ENCODE assay signal across 29 mouse cellular contexts in the genomic region with DNA sequence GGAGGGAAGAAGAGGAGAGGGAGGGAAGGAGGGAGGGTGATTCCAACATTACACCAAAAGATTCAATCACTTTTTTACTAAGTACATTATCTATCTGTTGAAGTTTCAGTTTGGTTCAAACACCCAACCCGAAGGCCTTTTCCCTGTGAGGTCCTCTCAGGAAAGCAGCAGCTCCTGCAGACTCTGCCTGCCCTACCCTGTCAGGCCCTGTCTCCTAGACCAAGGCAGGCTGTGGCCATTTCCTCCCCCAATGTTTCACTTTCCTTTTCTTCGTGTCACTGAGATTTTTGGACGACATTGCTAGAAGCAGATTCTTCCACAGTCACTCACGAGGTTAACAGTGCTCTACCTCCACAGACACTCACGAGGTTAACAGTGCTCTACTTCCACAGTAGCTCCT. TPM values are rescaled to one million over a fixed set of nuclear protein-coding genes. Genes with fewer than 3 reads are reported as not detected.
DNase-seq lines count a peak whose midpoint lies in the region; ATAC-seq and TF ChIP-seq lines count a peak whose summit lies in the region.
"Had no signal": no experiment of that assay in that cellular context is flagged by ENCODE, and none has a peak within 500 bp of the region (broad histone marks: within the 10 kb centered on the region; RNA-seq: fewer than 3 reads in every experiment).

No protein-coding gene starts in this region.

- H3K4me1 ChIP-seq in midbrain, embryonic 11.5 days (ENCODE audit: control insufficient read depth, insufficient read depth, low read length) = peaks cover 5% of the 10 kb centered on the region; the same call in 1 of the 2 replicates
- no peaks in the 10 kb centered on the region for H3K4me1 ChIP-seq in midbrain, postnatal 0 days (ENCODE audit: insufficient read depth, low read length)

- peak; percentile 82 for DNase-seq in heart, adult 11 months
- no peak for DNase-seq in heart, postnatal 25 days (ENCODE audit: low spot score)
- DNase-seq in lung, postnatal 10 days = peak; percentile 8
- no peak for DNase-seq in lung, postnatal 4 days
- peak; percentile 66 for DNase-seq in midbrain, embryonic 11.5 days (ENCODE audit: low spot score, missing footprints)
- DNase-seq in midbrain, postnatal 0 days (ENCODE audit: low spot score) = no peak
- DNase-seq in cerebellum, postnatal 10 days = no peak
- DNase-seq: adrenal gland, adult 2 months; adrenal gland, postnatal 10 days; adrenal gland, postnatal 25 days; B cell, adult 2 months; cerebellum, adult 11 months; cerebellum, adult 18-20 months; cerebellum, adult 8-10 months; cerebellum, adult 9-11 months; cerebellum, postnatal 25 days; embryo, embryonic 11 days had no signal

- H3K27me3 ChIP-seq in midbrain, embryonic 11.5 days (ENCODE audit: control insufficient read depth, insufficient read depth, low read length) = peaks cover 16% of the 10 kb centered on the region
- H3K27me3 ChIP-seq in midbrain, postnatal 0 days (ENCODE audit: insufficient read depth, low read length) = peaks cover 13% of the 10 kb centered on the region
- H3K27me3 ChIP-seq: embryonic facial prominence, embryonic 13.5 days; embryonic facial prominence, embryonic 15.5 days had no signal

- H3K4me3 ChIP-seq in midbrain, embryonic 11.5 days (ENCODE audit: low read depth, low read length) = no peak overlapping the region
- no peak overlapping the region for H3K4me3 ChIP-seq in midbrain, postnatal 0 days (ENCODE audit: low read depth, low read length)
- H3K4me3 ChIP-seq: embryonic facial prominence, embryonic 13.5 days; embryonic facial prominence, embryonic 15.5 days; erythroblast, embryonic 14.5 days; forebrain, embryonic 10.5 days; forebrain, embryonic 12.5 days had no signal

- no peak for TF ChIP-seq CTCF in midbrain, postnatal 0 days (IDR thresholded peaks at IDR 0.05)

- no peak overlapping the region for H3K27ac ChIP-seq in midbrain, embryonic 11.5 days (ENCODE audit: low read depth, low read length)
- no peak overlapping the region for H3K27ac ChIP-seq in midbrain, postnatal 0 days (ENCODE audit: low read depth, low read length)
- H3K27ac ChIP-seq: embryonic facial prominence, embryonic 13.5 days; embryonic facial prominence, embryonic 15.5 days; forebrain, embryonic 10.5 days; forebrain, embryonic 12.5 days had no signal

- ATAC-seq in midbrain, embryonic 11.5 days (ENCODE audit: low FRiP score) = no peak
- ATAC-seq in midbrain, postnatal 0 days (ENCODE audit: low FRiP score) = no peak
- ATAC-seq: CD4-positive, CD25-positive, alpha-beta regulatory T cell, adult 4 months; forebrain, embryonic 14.5 days; forebrain, embryonic 16.5 days had no signal

- 86% methylated on average over 5 of the region's 5 CpGs for WGBS in midbrain, embryonic 11.5 days
- WGBS in midbrain, postnatal 0 days = 80% methylated on average over 5 of the region's 5 CpGs

- no peaks in the 10 kb centered on the region for H3K9me3 ChIP-seq in midbrain, embryonic 11.5 days (ENCODE audit: control insufficient read depth, low read length)
- no peaks in the 10 kb centered on the region for H3K9me3 ChIP-seq in midbrain, postnatal 0 days (ENCODE audit: low read length)
- H3K9me3 ChIP-seq: embryonic facial prominence, embryonic 13.5 days; embryonic facial prominence, embryonic 15.5 days; forebrain, embryonic 10.5 days; forebrain, embryonic 12.5 days had no signal

- H3K36me3 ChIP-seq in midbrain, embryonic 11.5 days (ENCODE audit: control insufficient read depth, insufficient read depth, low read length) = no peaks in the 10 kb centered on the region
- no peaks in the 10 kb centered on the region for H3K36me3 ChIP-seq in midbrain, postnatal 0 days (ENCODE audit: insufficient read depth, low read length)
- H3K36me3 ChIP-seq: embryonic facial prominence, embryonic 13.5 days; embryonic facial prominence, embryonic 15.5 days; forebrain, embryonic 10.5 days; forebrain, embryonic 12.5 days had no signal

- H3K4me2 ChIP-seq in midbrain, embryonic 11.5 days = no peak overlapping the region
- no peak overlapping the region for H3K4me2 ChIP-seq in midbrain, postnatal 0 days (ENCODE audit: low read depth, low read length, poor library complexity, severe bottlenecking)
- H3K4me2 ChIP-seq: embryonic facial prominence, embryonic 13.5 days; embryonic facial prominence, embryonic 15.5 days; forebrain, embryonic 12.5 days had no signal

- intact Hi-C loops in heart, postnatal 25 days (cut with DNase I) = no loop called here

- no peak overlapping the region for H3K9ac ChIP-seq in midbrain, embryonic 11.5 days (ENCODE audit: low read length)
- H3K9ac ChIP-seq in midbrain, postnatal 0 days (replicated peaks; ENCODE audit: low read length, poor library complexity, severe bottlenecking) = no peak overlapping the region
- H3K9ac ChIP-seq: embryonic facial prominence, embryonic 13.5 days; embryonic facial prominence, embryonic 15.5 days; forebrain, embryonic 12.5 days had no signal

RNA-seq across cellular contexts. Expression of a gene that starts 3.4 kb away (rescaled TPM):
- not detected for total RNA-seq in heart, postnatal 25 days (2021)
- polyA plus RNA-seq in midbrain, embryonic 11.5 days (2014; fragmentation: Nextera tagmentation; extraction: Ambion mirVana) = not detected in 2 replicates
- not detected in 2 replicates for total RNA-seq in midbrain, postnatal 0 days (2014; rRNA removed)
- polyA plus RNA-seq in midbrain, postnatal 0 days (2015; fragmentation: Nextera tagmentation; extraction: Ambion mirVana) = not detected in 2 replicates
- total RNA-seq: adrenal gland, adult 2 months; adrenal gland, postnatal 10 days; adrenal gland, postnatal 25 days; ES-E14; MEL had no signal
- polyA plus RNA-seq: adrenal gland, adult 2 months; brain, embryonic 14.5 days; CD4-positive, CD25-positive, alpha-beta regulatory T cell, adult 4 months; embryonic facial prominence, embryonic 11.5 days; embryonic facial prominence, embryonic 15.5 days; erythroblast, embryonic 14.5 days; forebrain, embryonic 12.5 days; forebrain, embryonic 14.5 days; forebrain, embryonic 16.5 days had no signal

RNA-seq across cellular contexts. Expression of a gene that starts 14.7 kb away (rescaled TPM):
- 10 to 100 TPM in 1 of 2 experiments, 1 to 10 TPM in 1; 9.7 to 15.9 TPM for total RNA-seq in heart, postnatal 25 days (2021)
- 4.7 and 6.8 TPM in 2 replicates for polyA plus RNA-seq in midbrain, embryonic 11.5 days (2014; fragmentation: Nextera tagmentation; extraction: Ambion mirVana)
- total RNA-seq in midbrain, postnatal 0 days (2014; rRNA removed) = 5.1 and 7.0 TPM in 2 replicates
- polyA plus RNA-seq in midbrain, postnatal 0 days (2015; fragmentation: Nextera tagmentation; extraction: Ambion mirVana) = 4.6 and 7.5 TPM in 2 replicates
- total RNA-seq: MEL had no signal
- polyA plus RNA-seq: CD4-positive, CD25-positive, alpha-beta regulatory T cell, adult 4 months; erythroblast, embryonic 14.5 days had no signal

Comparison
In these comparisons a context has a peak if more than half of its experiments do, and no peak if none do; other contexts are left out.
1. DNase-seq: peak in heart, adult 11 months (single experiment), lung, postnatal 10 days (single experiment) and midbrain, embryonic 11.5 days (single experiment); none in heart, postnatal 25 days (single experiment), lung, postnatal 4 days (0 of 2), midbrain, postnatal 0 days (single experiment) and cerebellum, postnatal 10 days (0 of 2).